Mouse (Mus musculus): ENCODE measurements around the gene Tcf7l2.

Tcf7l2 gene

GRCm38 (mm10) chr19:55729376-55729775 is 12.2 kb upstream of the Tcf7l2 start:
- no peak for DNase-seq (ENCODE audit: low read depth, low spot score)

DNA sequence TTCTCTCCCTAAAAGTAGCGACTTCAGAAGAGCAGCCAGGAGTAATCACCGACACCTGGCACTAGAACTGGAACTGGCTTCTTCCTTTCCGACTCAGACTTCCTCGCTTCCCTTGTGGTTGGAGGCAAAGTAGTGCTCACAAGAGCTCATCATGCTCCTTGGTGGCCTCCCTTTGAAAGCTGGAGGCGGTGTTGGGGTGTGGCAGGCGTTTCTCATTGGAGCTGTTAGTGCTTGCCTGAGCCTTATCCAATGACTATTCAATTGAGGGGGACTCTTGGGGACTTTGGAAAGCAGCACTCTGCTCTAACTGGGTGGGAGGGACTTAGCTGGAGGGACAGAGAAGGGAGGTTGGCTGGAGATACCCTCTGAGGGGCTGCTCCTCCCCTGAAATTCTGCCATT is 9.1 kb upstream of the Tcf7l2 start:
- no peak for DNase-seq (ENCODE audit: low read depth, low spot score)

- DNase-seq (ENCODE audit: low read depth, low spot score), result no peak
These were observed 8.6 kb upstream of the Tcf7l2 start for GRCm38 (mm10) chr19:55732994-55733393.

- DNase-seq (ENCODE audit: low read depth, low spot score), result no peak
These were observed 5.6 kb upstream of the Tcf7l2 start for GRCm38 (mm10) chr19:55736016-55736415.

DNA sequence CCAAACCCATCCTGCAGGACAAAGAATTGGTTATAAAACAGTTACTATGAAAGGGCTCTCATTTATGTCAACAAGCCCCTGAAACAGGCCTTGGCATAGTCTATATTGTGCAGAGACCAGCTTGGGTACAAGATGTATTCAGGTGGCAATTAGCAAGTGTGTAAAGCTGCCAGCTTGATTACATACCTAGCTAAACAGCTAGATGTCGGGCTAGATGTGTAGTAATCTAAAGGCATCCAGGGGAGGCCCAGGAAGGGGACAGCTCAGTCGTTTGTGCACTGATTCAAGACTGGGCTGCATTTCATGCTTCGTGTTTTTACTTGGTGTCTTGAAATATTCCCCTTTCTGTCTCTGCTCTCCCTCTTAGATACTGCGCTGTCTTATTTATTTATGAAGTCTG is 1.9 kb upstream of the Tcf7l2 start:
- DNase-seq (ENCODE audit: low read depth, low spot score), result no peak

DNA sequence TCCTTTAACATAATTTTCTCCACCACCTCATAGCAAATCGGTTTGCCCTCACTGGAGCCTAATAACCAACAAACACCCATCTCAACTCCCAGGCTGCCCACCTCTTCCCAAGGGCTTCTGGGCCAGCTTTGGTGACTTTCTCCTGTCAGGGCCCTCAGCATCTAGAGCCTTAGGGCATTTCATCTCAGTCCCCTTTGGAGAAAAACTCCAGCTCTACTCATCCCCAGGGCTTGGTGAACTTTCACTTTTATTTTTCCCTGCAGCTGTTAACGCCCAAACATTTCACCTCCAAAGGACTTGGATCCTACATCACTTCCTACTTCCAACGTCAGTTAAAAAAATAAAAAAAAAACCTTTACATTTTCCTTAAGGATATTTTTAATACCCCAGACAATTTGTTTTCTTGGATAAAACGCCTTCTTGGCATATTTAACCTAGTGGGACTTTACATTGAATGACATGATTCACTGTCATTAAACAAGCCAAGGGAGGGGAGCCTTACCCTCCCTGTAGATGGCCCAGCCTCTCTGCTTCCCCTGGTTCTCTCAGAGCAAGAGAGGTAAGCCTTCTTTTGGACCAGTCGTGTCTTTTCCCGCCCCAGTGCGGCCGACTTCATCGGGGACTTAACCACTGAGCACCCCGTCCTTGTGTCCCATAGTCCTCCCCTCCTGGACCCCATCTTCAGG is 724 bp upstream of the Tcf7l2 start:
- DNase-seq (ENCODE audit: low read depth, low spot score), result no peak

DNA sequence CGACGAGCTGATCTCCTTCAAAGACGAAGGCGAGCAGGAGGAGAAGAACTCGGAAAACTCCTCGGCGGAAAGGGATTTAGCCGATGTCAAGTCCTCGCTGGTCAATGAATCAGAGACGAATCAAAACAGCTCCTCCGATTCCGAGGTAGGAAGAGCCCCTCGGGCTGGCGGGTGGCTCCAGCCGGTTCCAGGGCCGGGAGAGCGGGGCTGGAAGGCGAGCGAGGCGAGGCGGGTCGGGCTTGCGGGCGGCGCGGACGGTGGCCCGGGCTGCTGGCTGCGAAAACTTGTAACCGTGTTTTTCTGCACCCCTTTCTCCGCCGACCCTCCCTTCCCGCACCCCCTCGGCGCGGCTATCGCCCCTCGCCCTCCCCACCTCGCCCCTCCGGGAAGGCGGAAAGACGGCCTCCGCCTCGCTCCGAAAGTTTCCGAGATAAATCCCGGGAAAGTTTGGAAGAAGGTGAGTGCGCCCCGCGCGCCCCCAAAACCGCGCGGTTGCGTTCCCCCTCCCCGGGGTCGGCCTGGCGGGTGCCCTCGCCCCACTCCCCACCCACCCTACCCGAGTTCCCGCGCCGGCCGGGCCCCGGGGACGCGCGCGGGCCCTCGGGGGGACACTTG is 873 bp downstream of the Tcf7l2 start:
- DNase-seq (ENCODE audit: low read depth, low spot score), result peak; percentile 79

DNA sequence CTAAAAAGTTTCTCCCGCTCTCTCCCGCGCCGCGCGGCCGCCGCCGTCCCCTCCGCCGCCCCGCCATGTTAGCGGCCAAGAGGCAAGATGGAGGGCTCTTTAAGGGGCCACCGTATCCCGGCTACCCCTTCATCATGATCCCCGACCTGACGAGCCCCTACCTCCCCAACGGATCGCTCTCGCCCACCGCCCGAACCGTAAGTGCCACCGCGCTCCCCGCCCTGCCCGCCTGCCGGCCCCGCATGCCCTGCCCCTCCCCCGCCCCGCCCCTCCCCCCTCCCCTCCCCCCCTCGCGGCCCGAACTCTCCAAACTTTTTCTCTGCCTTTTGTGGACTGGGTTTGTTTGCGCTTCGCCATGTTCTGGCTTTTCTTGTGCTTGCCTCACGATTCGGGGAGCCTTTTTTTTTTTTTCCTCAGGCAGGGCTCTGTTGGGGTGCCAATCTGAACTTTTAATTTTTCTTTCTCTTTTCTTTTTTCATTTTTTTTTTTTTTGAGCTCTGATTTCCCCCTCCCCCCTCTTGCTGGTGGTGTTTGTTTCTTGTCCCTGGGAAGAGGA is 1.5 kb downstream of the Tcf7l2 start:
- DNase-seq (ENCODE audit: low read depth, low spot score), result peak; percentile 65

DNA sequence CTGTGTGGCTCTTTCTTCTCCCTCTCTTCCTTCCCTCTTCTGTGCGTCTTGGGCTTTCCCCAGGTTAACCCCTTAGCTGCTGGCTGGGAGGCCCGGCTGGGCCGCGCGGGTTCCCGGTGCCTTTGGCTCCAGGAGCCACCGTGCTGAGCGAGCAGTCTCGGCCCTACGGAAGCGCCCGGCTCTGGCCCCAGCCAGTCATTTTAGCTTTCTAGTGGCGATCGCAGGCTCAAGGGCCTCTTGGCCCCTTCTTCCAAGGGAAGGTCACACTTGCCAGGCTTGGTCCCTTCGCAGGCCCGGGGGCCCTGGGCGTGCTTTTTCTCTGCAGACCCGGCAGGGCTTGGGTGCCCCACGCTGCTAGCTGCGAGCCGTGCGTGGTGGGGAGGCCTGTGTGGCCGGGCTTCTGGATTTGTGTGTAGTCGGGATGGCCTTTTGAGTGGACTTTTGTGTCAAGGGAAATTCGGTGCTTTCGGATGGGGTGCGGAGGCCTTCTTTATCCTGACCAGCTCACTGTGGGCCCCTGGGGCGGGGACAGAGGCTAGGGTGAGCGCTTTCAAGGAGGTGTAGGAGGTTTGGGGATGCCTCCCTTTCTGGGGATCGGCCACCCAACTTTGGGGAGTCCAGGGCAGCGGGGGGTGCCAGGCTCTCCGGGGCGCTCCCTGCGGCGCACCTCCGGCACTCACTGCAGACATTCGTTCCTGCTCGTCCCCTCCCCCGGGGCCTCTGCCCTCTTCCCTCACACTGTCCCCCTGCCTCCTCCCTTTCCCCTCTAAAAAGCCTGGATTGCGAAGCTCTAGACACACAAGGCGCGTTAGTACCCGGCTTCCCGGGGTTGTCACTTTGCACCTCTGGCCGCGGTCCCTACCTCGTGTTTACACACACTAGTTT is 2.2 kb downstream of the Tcf7l2 start:
- DNase-seq (ENCODE audit: low read depth, low spot score), result peak; percentile 28

DNA sequence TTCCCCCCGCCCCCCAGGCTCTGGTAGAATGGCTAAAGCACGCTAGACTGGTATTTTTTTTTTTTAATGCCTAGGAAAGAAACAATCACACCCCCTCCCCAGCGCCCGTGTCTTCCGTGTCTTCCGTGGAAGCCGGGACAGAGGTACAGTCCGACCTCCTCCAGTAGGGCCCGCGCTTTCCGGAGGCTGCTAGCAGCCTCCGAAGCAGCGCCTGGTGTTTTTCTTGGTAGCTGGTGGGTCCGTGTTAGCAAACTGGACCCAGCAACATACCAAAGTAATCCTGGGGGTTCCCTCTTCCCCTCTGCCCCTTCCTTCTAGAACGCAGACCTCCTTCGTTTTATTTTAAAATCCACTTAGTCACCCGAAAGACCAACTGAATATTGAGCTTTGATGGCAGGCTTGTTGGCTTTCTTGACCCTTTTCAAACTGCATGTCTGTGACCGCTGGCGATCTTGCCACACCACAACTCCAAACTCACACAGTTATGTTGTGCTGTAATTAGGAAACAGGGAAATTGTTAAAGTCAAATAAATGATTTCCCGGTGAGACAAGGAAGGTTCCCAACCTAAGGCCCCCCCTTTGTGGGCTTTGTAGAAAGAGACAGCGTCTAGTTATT is 3.1 kb downstream of the Tcf7l2 start:
- DNase-seq (ENCODE audit: low read depth, low spot score), result no peak

DNA sequence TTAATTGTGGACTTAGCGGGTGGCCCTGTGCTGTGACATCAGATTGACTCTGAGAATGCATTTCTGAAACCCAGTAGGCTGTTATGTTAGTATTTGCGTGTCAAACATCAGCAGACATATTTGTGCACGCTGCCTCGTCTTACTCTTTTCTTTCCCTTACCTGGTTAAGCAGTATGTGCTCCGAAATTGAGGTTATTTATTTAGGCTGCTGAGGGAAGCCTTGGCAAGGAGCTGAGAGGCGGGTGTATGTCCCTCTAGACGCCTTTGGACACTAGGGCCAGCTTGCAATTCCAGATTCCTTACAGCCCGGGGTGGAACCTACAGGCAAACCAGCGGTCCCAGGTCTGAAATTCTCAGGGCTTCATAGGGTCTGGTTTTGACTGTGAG is 3.6 kb downstream of the Tcf7l2 start:
- DNase-seq (ENCODE audit: low read depth, low spot score), result no peak

- DNase-seq (ENCODE audit: low read depth, low spot score), result no peak
These were observed 4.6 kb downstream of the Tcf7l2 start for GRCm38 (mm10) chr19:55746241-55746640.

- DNase-seq (ENCODE audit: low read depth, low spot score), result no peak
These were observed 5.8 kb downstream of the Tcf7l2 start for GRCm38 (mm10) chr19:55747237-55747925.

DNA sequence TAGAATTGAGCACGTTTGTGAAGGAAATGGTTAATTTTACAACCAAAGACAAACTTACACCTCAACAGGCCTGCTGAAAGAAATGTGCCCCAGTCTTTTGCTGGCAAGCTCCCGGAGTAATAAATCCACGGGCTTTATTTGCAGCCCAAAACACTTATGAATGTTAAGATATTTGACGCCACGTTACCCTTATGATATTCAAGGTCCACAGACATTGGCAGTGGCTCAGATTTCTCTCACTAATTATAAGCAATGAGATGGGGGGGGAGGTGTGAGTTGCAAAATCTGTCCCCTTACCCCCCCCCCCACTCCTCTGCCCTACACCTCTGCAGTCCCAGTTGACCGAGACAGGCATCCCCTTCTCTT is 6.3 kb downstream of the Tcf7l2 start:
- no peak for DNase-seq (ENCODE audit: low read depth, low spot score)

DNA sequence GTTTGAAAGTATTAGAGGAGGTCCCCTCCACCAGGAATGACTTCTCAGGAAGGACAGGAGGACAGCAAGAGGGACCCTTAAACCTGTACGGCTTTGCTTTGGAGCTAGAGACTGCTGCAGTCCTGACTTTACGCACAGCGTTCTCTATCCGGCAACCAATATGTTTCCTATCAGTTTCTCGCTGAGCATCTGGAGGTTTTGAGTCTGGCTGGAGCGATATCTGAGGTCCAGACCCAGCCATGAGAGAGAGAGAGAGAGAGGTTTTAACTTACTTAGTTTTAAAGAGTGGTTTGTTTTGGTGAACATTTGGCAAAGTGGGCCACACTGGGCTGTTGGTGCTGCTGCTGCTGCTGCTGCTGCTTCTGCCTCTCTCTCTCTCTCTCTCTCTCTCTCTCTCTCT is 7.2 kb downstream of the Tcf7l2 start:
- DNase-seq (ENCODE audit: low read depth, low spot score), result no peak

DNA sequence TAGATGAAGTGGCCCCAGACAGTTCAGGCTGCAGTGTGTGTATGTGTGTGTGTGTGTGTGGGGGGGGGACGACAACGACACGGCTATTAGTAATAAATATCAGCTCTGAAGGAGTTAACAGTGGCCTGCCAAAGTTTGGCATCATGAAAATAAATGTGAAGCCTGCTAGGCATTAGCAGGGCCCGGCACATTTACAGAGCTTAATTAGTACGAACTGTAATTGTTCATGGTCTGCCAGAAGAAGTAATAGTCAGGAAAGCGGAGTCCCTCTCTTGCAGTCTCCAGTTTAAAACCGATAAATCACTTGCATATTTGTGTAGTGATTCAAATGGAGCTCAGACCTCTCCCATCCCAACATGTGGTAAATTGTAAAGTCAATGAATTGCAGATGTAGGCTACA is 7.9 kb downstream of the Tcf7l2 start:
- no peak for DNase-seq (ENCODE audit: low read depth, low spot score)

DNA sequence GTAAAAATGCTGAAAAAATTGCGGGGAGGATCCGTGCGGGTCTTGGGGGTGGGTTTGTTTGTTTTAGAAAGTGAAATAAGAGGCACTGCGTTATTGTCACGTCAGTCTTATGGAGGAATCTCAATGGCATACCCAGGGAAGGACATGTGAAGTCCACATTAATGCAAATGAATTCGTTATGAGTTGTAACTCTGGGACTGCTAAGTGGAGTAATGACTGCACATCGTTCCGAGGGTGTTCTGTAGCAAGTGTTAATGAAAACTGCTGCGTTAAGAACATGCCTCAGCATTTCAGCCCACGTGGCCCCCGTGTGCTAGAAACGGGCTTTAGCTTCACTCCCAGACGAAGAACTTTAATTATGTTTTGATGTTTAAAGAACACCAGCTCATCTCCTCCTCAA is 8.4 kb downstream of the Tcf7l2 start:
- no peak for DNase-seq (ENCODE audit: low read depth, low spot score)

DNA sequence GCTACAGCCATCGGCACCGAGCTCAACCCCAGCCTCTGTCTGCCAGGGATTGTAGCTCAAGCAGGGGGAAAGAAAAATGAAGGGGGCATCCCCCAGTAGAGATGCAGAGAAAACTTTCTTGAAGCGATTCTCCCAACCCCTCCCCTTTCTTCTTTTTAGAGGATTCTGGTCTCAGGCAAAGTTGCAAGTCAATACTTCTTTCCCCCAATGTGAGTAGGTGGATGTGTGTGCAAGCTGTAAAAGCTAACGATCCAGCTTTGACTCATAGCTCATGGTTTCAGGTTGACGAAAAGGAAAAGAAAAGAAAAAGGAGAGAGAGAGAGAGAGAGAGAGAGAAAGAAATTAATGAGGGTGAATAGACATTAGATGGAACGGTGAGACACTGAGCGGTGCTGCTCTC is 8.8 kb downstream of the Tcf7l2 start:
- no peak for DNase-seq (ENCODE audit: low read depth, low spot score)

GRCm38 (mm10) chr19:55752861-55753260 is 11.2 kb downstream of the Tcf7l2 start:
- no peak for DNase-seq (ENCODE audit: low read depth, low spot score)

DNA sequence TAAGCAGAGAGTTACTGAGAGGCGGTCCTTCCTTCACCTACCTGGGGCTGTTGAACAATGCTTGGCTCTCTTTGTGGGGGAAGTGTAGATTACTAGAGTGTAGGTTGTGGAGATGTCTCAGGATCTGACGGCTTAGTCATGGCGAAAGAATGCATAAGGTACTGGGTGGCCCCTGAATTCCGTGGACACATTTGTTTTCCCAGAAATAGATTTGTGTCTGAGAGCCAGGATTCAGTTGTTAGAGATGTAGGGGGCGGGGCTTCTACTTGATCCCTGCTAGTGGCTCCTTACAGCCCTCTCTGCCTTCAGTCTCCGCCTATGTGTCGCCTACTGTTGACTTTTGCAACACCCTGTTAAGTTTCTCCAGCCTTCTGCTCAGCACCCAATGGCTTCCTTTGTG is 12.7 kb downstream of the Tcf7l2 start:
- DNase-seq (ENCODE audit: low read depth, low spot score), result no peak

GRCm38 (mm10) chr19:55755462-55755861 is 13.8 kb downstream of the Tcf7l2 start:
- DNase-seq (ENCODE audit: low read depth, low spot score), result no peak
